Mouse (Mus musculus): ENCODE results near the gene Blzf1. TPM values are rescaled to one million over a fixed set of nuclear protein-coding genes. Genes with fewer than 3 reads are reported as not detected.

The Blzf1 gene
- polyA plus RNA-seq, 1 experiment from 2014 or later, result 23.5 TPM

- DNase-seq (ENCODE audit: low spot score), result peak; percentile 93
- WGBS, result 27% methylated on average over 3 of the region's 3 CpGs
- ATAC-seq (replicated peaks; ENCODE audit: low FRiP score, low TSS enrichment, low read depth), result no peak
- Histone ChIP-seq H3K4me3 (ENCODE audit: low read depth, low read length) (no peak overlapping the region), H3K27me3 (replicated peaks; ENCODE audit: control insufficient read depth, insufficient read depth, low read length) (no peaks in the 10 kb centered on the region), H3K9ac (ENCODE audit: low read length) (no peak overlapping the region), H3K4me1 (replicated peaks; ENCODE audit: control insufficient read depth, insufficient read depth, low read length) (peaks cover 13% of the 10 kb centered on the region), H3K9me3 (ENCODE audit: control insufficient read depth, low read length) (no peaks in the 10 kb centered on the region), H3K27ac (ENCODE audit: low read depth) (no peak overlapping the region), H3K36me3 (ENCODE audit: control insufficient read depth, insufficient read depth, low read length) (0 out of 2 replicates have a peak, but pooled peaks cover 15% of the 10 kb centered on the region), H3K4me2 (ENCODE audit: low read length) (no peak overlapping the region)
These were observed 9.4 kb upstream of the Blzf1 start for GRCm38 (mm10) chr1:164316697-164317096.

DNA sequence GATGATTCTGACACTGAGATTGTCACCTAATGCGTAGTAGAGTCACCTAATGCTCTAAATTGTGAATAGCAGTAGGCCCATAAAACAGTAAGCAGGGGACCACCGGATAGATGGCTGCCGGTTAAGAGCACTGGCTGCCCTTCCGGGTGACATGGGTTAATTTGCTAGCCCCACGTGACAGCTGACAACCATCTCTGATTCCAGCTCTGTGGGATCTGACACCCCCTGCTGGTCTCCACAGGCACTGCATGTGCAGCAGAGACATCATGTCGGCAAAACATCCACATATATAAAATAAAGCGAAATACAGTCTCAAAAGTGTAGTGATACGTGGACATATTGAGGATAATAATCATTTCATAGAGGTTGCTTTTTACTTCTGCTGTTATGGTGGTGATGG, 8.0 kb upstream of the Blzf1 start:
- Histone ChIP-seq H3K4me3 (ENCODE audit: low read depth, low read length) (no peak overlapping the region), H3K9me3 (ENCODE audit: control insufficient read depth, low read length) (no peaks in the 10 kb centered on the region), H3K9ac (ENCODE audit: low read length) (no peak overlapping the region), H3K4me1 (replicated peaks; ENCODE audit: control insufficient read depth, insufficient read depth, low read length) (peaks cover 5% of the 10 kb centered on the region), H3K27ac (ENCODE audit: low read depth) (no peak overlapping the region), H3K4me2 (ENCODE audit: low read length) (no peak overlapping the region), H3K27me3 (replicated peaks; ENCODE audit: control insufficient read depth, insufficient read depth, low read length) (no peaks in the 10 kb centered on the region), H3K36me3 (ENCODE audit: control insufficient read depth, insufficient read depth, low read length) (0 out of 2 replicates have a peak, but pooled peaks cover 22% of the 10 kb centered on the region)
- ATAC-seq (replicated peaks; ENCODE audit: low FRiP score, low TSS enrichment, low read depth) (no peak), DNase-seq (ENCODE audit: low spot score) (no peak)
- 73% methylated on average over 8 of the region's 8 CpGs for WGBS

GRCm38 (mm10) chr1:164314085-164314484, 6.8 kb upstream of the Blzf1 start:
- Histone ChIP-seq H3K4me2 (ENCODE audit: low read length) (no peak overlapping the region), H3K4me3 (ENCODE audit: low read depth, low read length) (no peak overlapping the region), H3K27ac (ENCODE audit: low read depth) (no peak overlapping the region), H3K9ac (ENCODE audit: low read length) (no peak overlapping the region), H3K4me1 (replicated peaks; ENCODE audit: control insufficient read depth, insufficient read depth, low read length) (no peaks in the 10 kb centered on the region), H3K36me3 (ENCODE audit: control insufficient read depth, insufficient read depth, low read length) (0 out of 2 replicates have a peak, but pooled peaks cover 22% of the 10 kb centered on the region), H3K27me3 (replicated peaks; ENCODE audit: control insufficient read depth, insufficient read depth, low read length) (no peaks in the 10 kb centered on the region), H3K9me3 (ENCODE audit: control insufficient read depth, low read length) (no peaks in the 10 kb centered on the region)
- DNase-seq (ENCODE audit: low spot score), result no peak
- 90% methylated on average over 5 of the region's 5 CpGs for WGBS
- ATAC-seq (replicated peaks; ENCODE audit: low FRiP score, low TSS enrichment, low read depth), result no peak

DNA sequence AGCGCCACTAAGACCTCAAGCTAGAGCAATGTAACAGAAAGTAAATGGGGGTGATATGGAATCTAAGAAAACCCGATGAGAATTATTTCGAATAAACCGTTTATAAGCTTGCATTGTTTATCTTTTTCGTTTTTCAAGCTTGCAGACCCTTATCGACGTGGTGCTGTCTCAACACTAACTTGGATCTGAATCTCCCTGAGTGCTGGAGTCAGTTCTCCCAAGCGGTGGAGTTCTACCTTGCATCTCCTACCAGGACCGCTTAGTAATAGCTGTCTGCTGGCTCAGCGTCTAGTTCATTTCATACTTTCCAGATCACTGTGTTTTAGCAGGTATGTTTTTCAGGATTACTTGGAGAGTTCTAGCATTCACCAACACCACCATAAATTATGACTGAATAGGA, 633 bp upstream of the Blzf1 start:
- peak; percentile 32; the same call in 1 of the 2 replicates for ATAC-seq (replicated peaks; ENCODE audit: low FRiP score, low TSS enrichment, low read depth)

GRCm38 (mm10) chr1:164303821-164304220, 3.5 kb downstream of the Blzf1 start, which contains the start of gene Nme7:
Gene Nme7, plus strand, starts transcription at chr1:164304121.
- DNase-seq (ENCODE audit: low spot score) (no peak), ATAC-seq (replicated peaks; ENCODE audit: low FRiP score, low TSS enrichment, low read depth) (no peak)
- WGBS, result 90% methylated on average over 5 of the region's 5 CpGs

More for the DNA sequence above, 633 bp upstream of the Blzf1 start:
- Histone ChIP-seq H3K4me3 (ENCODE audit: low read depth, low read length) (peak overlapping the region; percentile 63), H3K4me1 (replicated peaks; ENCODE audit: control insufficient read depth, insufficient read depth, low read length) (peaks cover 11% of the 10 kb centered on the region), H3K27ac (ENCODE audit: low read depth) (no peak overlapping the region; the same call in 1 of the 2 replicates), H3K9me3 (ENCODE audit: control insufficient read depth, low read length) (no peaks in the 10 kb centered on the region), H3K27me3 (replicated peaks; ENCODE audit: control insufficient read depth, insufficient read depth, low read length) (no peaks in the 10 kb centered on the region), H3K4me2 (ENCODE audit: low read length) (peak overlapping the region; percentile 77), H3K36me3 (ENCODE audit: control insufficient read depth, insufficient read depth, low read length) (0 out of 2 replicates have a peak, but pooled peaks cover 8% of the 10 kb centered on the region), H3K9ac (ENCODE audit: low read length) (peak overlapping the region; percentile 55)
- DNase-seq (ENCODE audit: low spot score), result no peak
- 8% methylated on average over 10 of the region's 10 CpGs for WGBS

DNA sequence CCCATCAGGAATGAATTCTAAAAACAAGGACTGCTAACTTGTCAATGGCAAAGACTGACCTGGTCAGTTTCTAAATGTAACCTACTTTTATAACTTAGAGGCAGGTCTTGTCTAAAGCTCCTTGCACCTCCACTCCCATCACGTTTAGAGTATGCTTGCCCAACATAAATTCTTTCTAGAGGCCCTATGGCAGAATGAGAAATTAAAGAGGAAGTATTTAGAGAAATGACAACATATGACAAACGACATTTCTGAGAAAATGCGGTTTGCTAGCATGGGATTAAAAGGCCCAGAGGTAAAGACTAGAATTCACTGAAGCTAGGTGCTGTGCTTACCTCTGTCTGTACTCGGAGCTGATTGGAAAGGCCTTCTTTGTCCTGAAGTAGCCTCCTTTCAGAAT, 5.3 kb downstream of the Blzf1 start:
- 92% methylated on average over 4 of the region's 4 CpGs for WGBS
- peaks cover 5% of the 10 kb centered on the region; the same call in 1 of the 2 replicates for H3K4me1 ChIP-seq (replicated peaks; ENCODE audit: control insufficient read depth, insufficient read depth, low read length)
- DNase-seq (ENCODE audit: low spot score) (no peak), ATAC-seq (replicated peaks; ENCODE audit: low FRiP score, low TSS enrichment, low read depth) (no peak)
- H3K36me3 ChIP-seq (ENCODE audit: control insufficient read depth, insufficient read depth, low read length), result peaks cover 57% of the 10 kb centered on the region
- no peak overlapping the region for H3K4me2 ChIP-seq (ENCODE audit: low read length)
- no peak overlapping the region for H3K27ac ChIP-seq (ENCODE audit: low read depth)
- no peak overlapping the region for H3K4me3 ChIP-seq (ENCODE audit: low read depth, low read length)
- no peak overlapping the region for H3K9ac ChIP-seq (ENCODE audit: low read length)
- no peaks in the 10 kb centered on the region for H3K9me3 ChIP-seq (ENCODE audit: control insufficient read depth, low read length)
- H3K27me3 ChIP-seq (replicated peaks; ENCODE audit: control insufficient read depth, insufficient read depth, low read length), result no peaks in the 10 kb centered on the region

More at GRCm38 (mm10) chr1:164303821-164304220, 3.5 kb downstream of the Blzf1 start, which contains the start of gene Nme7:
- Histone ChIP-seq H3K9me3 (ENCODE audit: control insufficient read depth, low read length) (no peaks in the 10 kb centered on the region), H3K4me2 (ENCODE audit: low read length) (no peak within 1 kb of the TSS), H3K27ac (ENCODE audit: low read depth) (no peak within 1 kb of the TSS), H3K4me3 (ENCODE audit: low read depth, low read length) (no peak within 1 kb of the TSS), H3K4me1 (replicated peaks; ENCODE audit: control insufficient read depth, insufficient read depth, low read length) (peaks cover 11% of the 10 kb centered on the region), H3K27me3 (replicated peaks; ENCODE audit: control insufficient read depth, insufficient read depth, low read length) (no peaks in the 10 kb centered on the region), H3K9ac (ENCODE audit: low read length) (no peak within 1 kb of the TSS), H3K36me3 (ENCODE audit: control insufficient read depth, insufficient read depth, low read length) (peaks cover 38% of the 10 kb centered on the region)

- Histone ChIP-seq H3K36me3 (ENCODE audit: control insufficient read depth, insufficient read depth, low read length) (peaks cover 86% of the 10 kb centered on the region), H3K27me3 (replicated peaks; ENCODE audit: control insufficient read depth, insufficient read depth, low read length) (no peaks in the 10 kb centered on the region), H3K9me3 (ENCODE audit: control insufficient read depth, low read length) (no peaks in the 10 kb centered on the region), H3K9ac (ENCODE audit: low read length) (no peak overlapping the region), H3K27ac (ENCODE audit: low read depth) (no peak overlapping the region), H3K4me1 (replicated peaks; ENCODE audit: control insufficient read depth, insufficient read depth, low read length) (no peaks in the 10 kb centered on the region), H3K4me3 (ENCODE audit: low read depth, low read length) (no peak overlapping the region), H3K4me2 (ENCODE audit: low read length) (no peak overlapping the region)
- ATAC-seq (replicated peaks; ENCODE audit: low FRiP score, low TSS enrichment, low read depth) (no peak), DNase-seq (ENCODE audit: low spot score) (no peak)
- WGBS, result 98% methylated on average over 4 of the region's 5 CpGs
These were observed 10.8 kb downstream of the Blzf1 start for GRCm38 (mm10) chr1:164296473-164296872.

GRCm38 (mm10) chr1:164294071-164294470, 13.2 kb downstream of the Blzf1 start:
- peaks cover 80% of the 10 kb centered on the region for H3K36me3 ChIP-seq (ENCODE audit: control insufficient read depth, insufficient read depth, low read length)
- ATAC-seq (replicated peaks; ENCODE audit: low FRiP score, low TSS enrichment, low read depth) (no peak), DNase-seq (ENCODE audit: low spot score) (no peak)
- no peaks in the 10 kb centered on the region for H3K9me3 ChIP-seq (ENCODE audit: control insufficient read depth, low read length)
- no peaks in the 10 kb centered on the region for H3K27me3 ChIP-seq (replicated peaks; ENCODE audit: control insufficient read depth, insufficient read depth, low read length)
- H3K27ac ChIP-seq (ENCODE audit: low read depth), result no peak overlapping the region
- no peak overlapping the region for H3K4me2 ChIP-seq (ENCODE audit: low read length)
- no peak overlapping the region for H3K4me3 ChIP-seq (ENCODE audit: low read depth, low read length)
- H3K4me1 ChIP-seq (replicated peaks; ENCODE audit: control insufficient read depth, insufficient read depth, low read length), result no peaks in the 10 kb centered on the region
- 89% methylated on average over 6 of the region's 6 CpGs for WGBS
- no peak overlapping the region for H3K9ac ChIP-seq (ENCODE audit: low read length)

DNA sequence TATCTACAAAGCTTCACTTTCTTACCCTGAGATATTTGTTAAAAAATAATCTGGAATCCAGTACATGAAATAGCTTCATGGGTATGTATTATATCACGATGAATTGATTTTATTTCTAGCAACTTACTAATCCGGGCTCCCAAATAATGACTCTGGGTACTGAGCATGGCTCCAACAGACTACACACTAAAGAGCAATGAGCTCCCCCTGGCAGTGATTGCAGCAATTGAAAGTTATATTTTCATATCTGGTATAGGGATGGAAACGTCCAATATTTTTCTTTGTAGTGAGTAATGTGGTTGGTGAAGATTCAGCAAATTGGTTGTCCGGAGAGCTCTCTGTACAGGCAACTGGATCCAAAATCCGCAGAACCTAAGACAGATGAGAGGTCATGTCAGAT, 15.2 kb downstream of the Blzf1 start:
- DNase-seq (ENCODE audit: low spot score) (no peak), ATAC-seq (replicated peaks; ENCODE audit: low FRiP score, low TSS enrichment, low read depth) (no peak)
- no peak overlapping the region for H3K9ac ChIP-seq (ENCODE audit: low read length)
- H3K27ac ChIP-seq (ENCODE audit: low read depth), result no peak overlapping the region
- H3K4me1 ChIP-seq (replicated peaks; ENCODE audit: control insufficient read depth, insufficient read depth, low read length), result no peaks in the 10 kb centered on the region
- H3K36me3 ChIP-seq (ENCODE audit: control insufficient read depth, insufficient read depth, low read length), result peaks cover 60% of the 10 kb centered on the region
- no peak overlapping the region for H3K4me2 ChIP-seq (ENCODE audit: low read length)
- H3K9me3 ChIP-seq (ENCODE audit: control insufficient read depth, low read length), result no peaks in the 10 kb centered on the region
- 89% methylated on average over 5 of the region's 5 CpGs for WGBS
- no peaks in the 10 kb centered on the region for H3K27me3 ChIP-seq (replicated peaks; ENCODE audit: control insufficient read depth, insufficient read depth, low read length)
- H3K4me3 ChIP-seq (ENCODE audit: low read depth, low read length), result no peak overlapping the region

Measured in intestine, embryonic 14.5 days (tissue).